Mouse (Mus musculus) small intestine, adult 2 months (tissue): ENCODE data around the gene Wfdc12.

Experiments
- CTCF ChIP-seq: fragments of 200-500 bp; IDR thresholded peaks from 2 replicates; pipeline ENCODE4 v1.5.1; 2012; ENCODE audit warnings: low read depth, mild to moderate bottlenecking, control low read depth, inconsistent platforms, low read length, moderate library complexity, mixed read lengths; ENCODE audit not compliant: insufficient replicate concordance, insufficient read length; ENCODE audit errors: extremely low read depth
- POLR2A ChIP-seq: fragments of 200-500 bp; IDR thresholded peaks from 2 replicates; pipeline ENCODE4 v1.6.1; 2012; ENCODE audit warnings: low read depth, mild to moderate bottlenecking, control low read depth, inconsistent platforms, low read length, moderate library complexity

DNA sequence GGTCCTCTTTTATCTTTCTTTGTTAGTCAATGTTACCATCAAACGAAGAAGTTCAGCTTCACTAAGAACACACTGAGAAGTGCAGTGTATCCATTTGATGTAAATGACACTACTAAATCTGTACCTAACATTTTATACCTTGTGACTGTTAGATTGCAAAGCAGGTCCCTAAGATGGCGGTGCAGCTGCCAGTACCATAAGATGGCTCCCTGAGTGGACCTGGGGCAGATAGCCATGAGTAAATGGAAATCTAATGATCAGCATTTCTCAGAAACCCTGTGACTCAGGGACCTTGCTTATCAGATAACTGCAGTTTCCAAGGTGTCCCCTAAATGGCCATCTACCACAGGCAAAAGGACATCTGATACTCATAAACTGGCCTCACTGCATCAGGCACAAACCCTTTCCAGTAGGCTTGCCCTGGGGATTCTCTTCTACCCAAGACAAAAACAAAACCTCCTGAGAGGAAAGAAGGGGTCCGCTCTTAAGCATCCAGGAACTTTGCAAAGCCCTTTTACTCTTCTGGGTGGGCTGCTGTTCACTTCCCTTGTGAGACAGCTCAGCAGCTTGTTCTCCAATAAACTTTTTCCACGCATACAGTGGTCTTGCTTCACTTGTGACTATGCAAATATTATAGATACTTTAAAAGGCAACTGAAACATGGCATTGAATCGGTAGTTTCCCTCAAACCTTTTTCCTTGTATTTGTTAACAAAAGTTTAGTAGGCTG, 5.7 kb upstream of the Wfdc12 start:
- no peak for TF ChIP-seq CTCF
- TF ChIP-seq POLR2A, result no peak
